Mouse (Mus musculus) gastrocnemius, postnatal 25 days (tissue): ENCODE measurements around the gene Adamtsl3. TPM values are rescaled to one million over a fixed set of nuclear protein-coding genes. Genes with fewer than 3 reads are reported as not detected.

Experiments
- DNase-seq: peaks from one replicate; pipeline ENCODE4 v3.0.0; 2022
- total RNA-seq, 2 experiments: library from RNA; stranded (reverse); gene quantifications; 1 replicate in 1 of 2; 2 replicates in 1 of 2; pipeline ENCODE4 v1.2.3; 2021

Adamtsl3 gene
- total RNA-seq, 2 experiments from 2014 or later, result 3.3 to 6.3 TPM

- DNase-seq, result no peak
Observed at GRCm38 (mm10) chr7:82422561-82422960, 87.1 kb downstream of the Adamtsl3 start.

DNA sequence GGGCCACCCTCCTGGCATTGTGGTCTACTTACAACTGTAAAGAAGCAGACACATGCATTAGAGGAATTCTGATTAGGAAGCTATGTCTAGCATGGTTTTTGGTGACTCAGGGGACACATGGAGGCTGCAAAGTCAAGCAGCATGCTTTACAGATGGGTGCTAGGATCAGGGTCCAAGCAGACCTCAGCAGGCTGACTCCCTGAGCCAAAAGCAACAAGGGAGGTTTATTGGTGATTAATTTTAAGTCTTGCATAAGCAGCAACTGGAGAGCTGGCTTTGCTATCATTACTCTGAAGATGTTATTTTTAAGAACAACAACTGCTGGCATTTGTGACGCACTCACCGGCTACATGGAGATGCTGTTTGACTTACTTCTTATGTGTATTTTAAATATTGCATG lies 88.1 kb downstream of the Adamtsl3 start:
- DNase-seq, result no peak

DNA sequence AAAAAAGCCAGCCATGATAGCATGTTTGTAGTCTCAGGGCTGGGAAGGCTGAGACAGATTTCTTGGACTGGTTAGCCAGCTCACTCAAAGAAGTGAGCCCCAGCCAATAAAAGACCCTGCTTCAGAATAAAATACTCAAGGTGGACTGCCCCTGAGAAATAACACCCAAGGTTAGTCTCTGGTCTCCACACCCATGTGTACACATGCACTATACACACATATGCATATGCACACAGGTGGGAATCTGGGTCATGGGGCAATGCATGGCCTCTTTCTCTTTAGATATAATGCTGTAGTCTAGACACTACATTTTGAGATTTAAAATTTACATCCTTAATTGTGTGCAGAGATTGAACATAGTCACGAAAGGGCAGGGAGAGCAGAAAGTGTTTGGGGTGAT lies 88.8 kb downstream of the Adamtsl3 start:
- DNase-seq, result no peak

- no peak for DNase-seq
Observed at GRCm38 (mm10) chr7:82425374-82425773, 89.9 kb downstream of the Adamtsl3 start.

DNA sequence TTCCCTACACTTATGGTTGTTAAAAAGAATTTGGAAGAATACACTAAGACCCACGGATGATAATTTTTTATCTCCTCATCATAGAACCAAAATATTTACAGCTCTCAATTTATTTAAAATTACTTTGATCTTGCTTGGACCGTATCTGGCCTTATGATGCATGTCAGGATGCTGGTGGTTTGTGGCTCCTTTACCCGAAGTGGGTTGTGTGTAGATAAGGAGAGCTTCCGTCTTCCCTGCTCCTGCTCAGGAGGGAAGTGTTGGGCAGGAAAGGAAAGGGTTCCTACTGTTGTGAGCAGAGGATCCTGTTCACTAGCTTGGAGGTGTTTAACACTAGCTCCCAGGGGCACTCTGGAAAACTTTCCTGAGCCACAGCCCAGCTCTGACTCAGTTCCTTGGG lies 94.0 kb downstream of the Adamtsl3 start:
- DNase-seq, result no peak

- no peak for DNase-seq
Observed at GRCm38 (mm10) chr7:82431572-82431971, 96.1 kb downstream of the Adamtsl3 start.

GRCm38 (mm10) chr7:82433226-82433625 lies 97.7 kb downstream of the Adamtsl3 start:
- DNase-seq, result no peak

DNA sequence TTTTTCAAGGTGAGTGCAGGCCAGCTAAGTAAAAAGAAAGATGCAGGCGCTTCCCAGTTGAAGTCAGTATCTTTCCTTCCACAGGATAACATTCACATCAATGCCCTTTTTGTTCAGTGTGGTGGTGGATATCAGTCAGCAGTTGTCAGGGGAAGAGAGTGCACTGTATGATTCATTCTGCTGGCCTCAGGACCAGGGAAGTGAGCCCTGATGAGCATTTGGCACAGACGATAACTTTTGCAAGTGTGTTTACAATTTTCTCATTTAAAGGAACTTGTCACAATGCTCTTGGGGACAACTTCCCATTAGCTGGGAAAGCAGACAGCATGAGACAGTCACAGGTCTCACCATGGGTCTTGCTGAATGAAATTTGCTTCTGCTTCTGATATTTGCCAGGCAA lies 122.9 kb downstream of the Adamtsl3 start:
- peak; percentile 13 for DNase-seq

DNA sequence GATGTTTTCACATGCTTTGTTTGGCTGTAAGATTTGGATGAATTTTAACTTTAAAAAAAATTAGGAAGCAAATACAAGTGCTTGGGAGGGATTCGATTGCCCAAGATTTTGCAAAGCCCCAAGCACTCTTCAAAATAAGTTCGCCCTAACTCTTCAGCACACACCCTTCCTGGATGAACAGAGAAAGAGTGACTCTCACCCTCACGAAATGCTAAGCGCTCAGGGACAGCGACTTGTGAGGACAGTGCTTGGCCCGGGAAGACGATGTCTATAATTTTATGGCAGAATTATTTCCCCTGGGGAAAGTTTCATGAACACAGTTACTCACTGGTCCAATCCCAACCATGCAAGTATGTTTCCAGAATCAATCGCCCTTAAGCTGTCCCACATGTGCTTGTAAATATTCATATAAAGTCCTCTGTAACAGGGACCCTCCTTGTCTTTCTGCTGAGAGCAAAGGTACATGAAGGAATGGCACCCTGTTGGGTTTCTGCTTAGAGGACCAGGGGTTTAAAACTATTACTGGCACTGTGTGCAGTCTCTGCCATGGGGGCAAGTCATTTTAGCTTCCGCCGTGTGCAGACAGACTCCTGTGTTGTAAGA lies 127.5 kb downstream of the Adamtsl3 start:
- peak; percentile 31 for DNase-seq

- no peak for DNase-seq
Observed at GRCm38 (mm10) chr7:82464364-82464763, 128.9 kb downstream of the Adamtsl3 start.

- DNase-seq, result no peak
Observed at GRCm38 (mm10) chr7:82465437-82465836, 129.9 kb downstream of the Adamtsl3 start.

- DNase-seq, result no peak
Observed at GRCm38 (mm10) chr7:82476441-82477221, 141.1 kb downstream of the Adamtsl3 start.

DNA sequence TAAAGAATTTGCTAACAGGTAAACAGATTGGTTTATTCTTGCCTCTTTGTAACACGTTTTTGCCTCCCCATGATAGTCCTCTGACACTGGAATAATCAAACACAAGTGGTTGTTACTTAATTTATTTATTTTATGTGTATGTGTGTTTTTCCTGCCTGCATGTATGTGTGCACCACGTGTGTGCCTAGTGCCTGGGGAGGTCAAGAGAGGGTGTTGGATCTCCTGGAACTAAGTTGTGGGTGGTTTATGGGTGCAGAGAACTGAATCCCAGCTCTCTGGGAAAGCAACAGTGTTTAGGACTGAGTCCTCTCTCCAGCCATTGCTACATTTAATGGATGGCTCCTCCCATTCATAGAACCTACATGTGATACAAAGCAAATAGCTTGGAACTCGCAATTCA lies 143.0 kb downstream of the Adamtsl3 start:
- no peak for DNase-seq

DNA sequence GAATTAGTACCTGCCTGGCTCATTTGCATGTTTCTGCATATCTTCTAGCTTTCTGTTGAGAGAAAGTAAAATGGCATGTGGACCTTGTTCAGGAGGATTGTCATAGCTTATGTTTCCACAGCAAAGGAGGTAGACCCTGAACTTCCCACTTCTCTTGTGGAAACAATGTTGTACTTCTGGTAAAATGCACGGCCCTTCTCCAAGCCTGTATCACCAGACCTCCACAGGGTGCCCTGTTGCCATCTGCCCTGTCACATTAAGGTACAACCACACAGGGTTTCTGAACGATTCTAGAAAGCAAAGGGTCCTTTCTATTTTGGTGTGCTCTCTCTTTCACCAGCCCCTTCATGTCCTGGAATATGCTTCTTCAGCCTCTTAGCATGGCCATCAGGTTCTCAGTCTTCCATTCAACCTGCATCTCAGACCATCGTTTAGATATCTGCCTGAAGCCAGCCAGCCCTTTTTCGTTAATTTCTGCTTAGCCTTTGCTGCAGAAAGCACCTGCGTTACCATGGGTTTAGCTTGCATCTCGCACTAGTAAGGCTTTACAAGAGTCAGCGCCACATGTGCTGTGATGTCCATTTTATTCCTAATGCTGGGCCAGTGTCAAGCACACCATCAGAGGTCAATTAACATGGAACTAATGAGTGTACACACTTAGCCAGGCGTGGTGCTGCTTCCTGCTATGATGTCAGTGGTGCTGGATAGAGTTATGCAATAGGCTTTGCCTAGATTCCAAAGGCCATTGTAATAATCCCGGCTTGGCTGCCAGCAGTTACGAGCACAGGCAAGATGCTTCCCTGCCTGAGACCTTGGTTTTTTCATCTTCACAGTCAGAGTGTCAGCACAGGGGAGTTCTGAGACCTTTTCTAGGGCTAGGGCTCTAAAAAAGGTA lies 143.6 kb downstream of the Adamtsl3 start:
- peak; percentile 62 for DNase-seq

GRCm38 (mm10) chr7:82483426-82483825 lies 147.9 kb downstream of the Adamtsl3 start:
- DNase-seq, result peak; percentile 47

GRCm38 (mm10) chr7:82484834-82485233 lies 149.3 kb downstream of the Adamtsl3 start:
- peak; percentile 68 for DNase-seq

DNA sequence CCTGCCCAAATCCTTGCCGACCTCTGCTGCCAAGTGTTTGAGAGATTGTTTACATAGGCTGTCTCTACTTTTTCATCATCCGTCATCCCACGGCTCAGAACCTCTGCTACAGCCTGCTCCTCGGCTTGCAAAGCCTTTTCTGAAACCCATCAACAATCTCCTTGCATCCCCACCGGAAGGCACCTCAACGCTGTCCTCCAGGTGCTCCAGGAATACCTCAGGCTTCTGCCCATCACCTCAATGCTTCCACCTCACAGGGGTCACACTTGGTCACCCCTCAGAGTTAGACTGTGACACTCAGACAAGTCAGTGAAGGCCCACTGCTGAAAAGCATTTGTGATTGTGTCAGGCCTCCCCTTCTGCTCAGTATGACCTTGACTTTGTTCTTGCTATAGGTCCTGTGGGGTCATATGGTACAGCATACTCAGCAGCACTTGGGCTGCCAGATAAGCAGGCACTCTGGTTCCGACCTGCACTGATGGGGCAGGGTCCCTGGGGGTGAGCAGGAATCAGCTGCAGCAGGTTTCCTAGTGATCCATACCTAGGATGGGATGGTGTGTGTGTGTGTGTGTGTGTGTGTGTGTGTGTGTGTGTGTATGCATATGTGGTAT lies 150.0 kb downstream of the Adamtsl3 start:
- no peak for DNase-seq

- DNase-seq, result no peak
Observed at GRCm38 (mm10) chr7:82491018-82491417, 155.5 kb downstream of the Adamtsl3 start.

- DNase-seq, result no peak
Observed at GRCm38 (mm10) chr7:82492881-82493280, 157.4 kb downstream of the Adamtsl3 start.

GRCm38 (mm10) chr7:82494220-82494619 lies 158.7 kb downstream of the Adamtsl3 start:
- DNase-seq, result no peak

GRCm38 (mm10) chr7:82497064-82497463 lies 161.6 kb downstream of the Adamtsl3 start:
- no peak for DNase-seq

DNA sequence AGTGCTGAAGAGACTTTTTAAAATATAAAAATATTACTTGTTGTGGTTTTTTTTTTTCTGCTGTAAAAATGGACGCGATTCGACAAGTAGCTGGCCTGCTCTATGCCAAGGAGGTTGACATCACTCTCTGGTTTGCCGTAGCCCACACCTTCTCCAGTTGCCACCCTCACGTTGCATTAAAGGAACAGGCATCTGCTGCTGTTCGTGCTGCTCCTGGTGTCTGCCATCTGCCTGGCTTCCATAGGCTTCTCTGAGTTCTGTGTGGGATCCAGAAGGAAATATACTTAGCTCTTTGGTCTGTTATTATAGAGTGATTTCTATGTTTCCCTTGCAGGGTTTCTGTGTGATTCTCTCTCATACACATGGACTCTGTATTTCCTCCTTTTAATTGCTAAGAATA lies 165.8 kb downstream of the Adamtsl3 start:
- no peak for DNase-seq
